Mouse (Mus musculus) heart, embryonic 16.5 days (tissue): ENCODE measurements around the gene B3glct. TPM values are rescaled to one million over a fixed set of nuclear protein-coding genes. Genes with fewer than 3 reads are reported as not detected.

Experiments used
- ATAC-seq: fragments of 200-750 bp; cut with Nextera tagmentation; replicated peaks from 2 replicates; pipeline ENCODE4 v1.8.0; 2017; ENCODE audit warnings: moderate number of reproducible peaks; ENCODE audit not compliant: insufficient read depth, low FRiP score; ENCODE audit errors: extremely low read depth
- H3K27ac ChIP-seq: fragments of 300-500 bp; sonication (generic); 2 replicates; pipeline ENCODE4 v1.5.1; 2014; ENCODE audit warnings: mild to moderate bottlenecking, low read length, control low read depth, moderate library complexity
- H3K27me3 ChIP-seq: fragments of 300-500 bp; sonication (generic); 2 replicates; pipeline ENCODE4 v1.6.1; 2014; ENCODE audit warnings: low read length, mixed read lengths; ENCODE audit not compliant: control insufficient read depth, insufficient read depth
- H3K36me3 ChIP-seq: fragments of 300-500 bp; sonication (generic); 2 replicates; pipeline ENCODE4 v1.6.1; 2014; ENCODE audit not compliant: control insufficient read depth, insufficient read depth
- H3K4me1 ChIP-seq: fragments of 300-500 bp; sonication (generic); 2 replicates; pipeline ENCODE4 v1.6.1; 2014; ENCODE audit warnings: low read length, mixed read lengths; ENCODE audit not compliant: control insufficient read depth, insufficient read depth
- H3K4me2 ChIP-seq: fragments of 300-500 bp; sonication (generic); 2 replicates; pipeline ENCODE4 v1.6.1; 2014; ENCODE audit warnings: low read depth, mild to moderate bottlenecking, control low read depth, low read length
- H3K4me3 ChIP-seq: fragments of 300-500 bp; sonication (generic); 2 replicates; pipeline ENCODE4 v1.5.1; 2014; ENCODE audit warnings: mild to moderate bottlenecking, control low read depth, low read length
- H3K9ac ChIP-seq: fragments of 300-500 bp; sonication (generic); 2 replicates; pipeline ENCODE4 v1.6.1; 2014; ENCODE audit warnings: low read length, control low read depth
- H3K9me3 ChIP-seq: fragments of 300-500 bp; sonication (generic); replicated peaks from 2 replicates; pipeline ENCODE4 v1.6.1; 2016; ENCODE audit warnings: low read length; ENCODE audit not compliant: control insufficient read depth
- WGBS: fragments of 180-500 bp; shearing (Covaris S2); extraction: QIAGEN DNeasy Blood & Tissue Kit; methylation state at CpG from one replicate; pipeline ENCODE4 v1.1.7; 2014; 5-methylcytosine and 5-hydroxymethylcytosine counted together
- polyA plus RNA-seq: library from polyadenylated mRNA; unstranded; fragments of >200 nt; fragmentation: Nextera tagmentation; extraction: Ambion mirVana; gene quantifications from 2 replicates; pipeline ENCODE4 v1.2.1, GENCODE M21; 2015

Gene B3glct
- 7.3 and 7.4 TPM in 2 replicates for polyA plus RNA-seq

DNA sequence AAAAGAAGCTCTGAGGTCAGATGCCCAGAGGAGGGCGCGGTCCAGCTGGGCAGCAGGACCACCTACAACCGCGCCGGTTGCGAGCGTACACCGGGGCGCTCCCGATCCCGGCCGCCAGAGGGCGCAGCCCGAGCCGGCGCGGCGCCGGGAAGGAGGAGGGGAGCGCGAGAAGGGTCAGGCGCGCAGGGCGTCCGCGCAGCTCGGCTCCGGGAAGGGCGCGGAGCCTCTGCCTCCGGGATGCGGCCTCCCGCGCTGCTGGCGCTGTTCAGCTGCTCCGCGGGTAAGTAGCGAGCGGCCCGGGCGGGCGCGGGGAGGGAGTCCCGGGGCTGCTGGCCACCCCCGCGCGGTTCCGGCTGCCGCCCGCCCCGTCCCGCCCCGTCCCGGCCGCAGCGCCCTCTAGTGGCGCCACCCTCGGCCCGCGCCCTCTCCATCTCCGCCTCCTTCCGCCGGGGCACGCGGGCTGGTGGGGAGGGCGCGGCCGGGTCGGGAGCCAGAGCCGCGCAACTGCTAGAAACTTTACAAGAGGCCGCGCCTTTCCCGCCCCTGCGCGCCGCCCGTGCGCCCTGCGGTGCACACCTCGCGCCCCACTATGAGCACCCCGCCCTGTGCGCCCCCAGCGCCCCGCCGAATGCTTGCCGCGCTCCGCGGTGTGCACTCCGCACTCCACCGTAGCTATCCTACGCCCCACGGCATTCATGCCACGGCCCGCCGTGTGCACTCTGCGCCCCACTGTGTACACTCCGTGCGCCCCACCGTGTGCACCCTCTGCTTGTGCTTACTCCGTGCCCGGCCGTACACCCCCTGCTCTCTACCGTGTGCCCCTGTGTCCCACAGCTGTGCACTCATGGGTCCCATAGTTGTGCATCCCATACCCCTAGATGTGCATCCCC, at the start of gene B3glct:
Gene B3glct (plus strand): TSS at position 131 of the 890 bp plus-strand sequence.
- Histone ChIP-seq H3K36me3 (no peaks in the 10 kb centered on the region), H3K9ac (peak within 1 kb of the TSS; percentile 92), H3K4me2 (peak within 1 kb of the TSS; percentile 89), H3K27me3 (peaks cover 5% of the 10 kb centered on the region; the same call in 1 of the 2 replicates), H3K9me3 (no peaks in the 10 kb centered on the region), H3K4me1 (peaks cover 8% of the 10 kb centered on the region), H3K4me3 (peak within 1 kb of the TSS; percentile 79), H3K27ac (peak within 1 kb of the TSS; percentile 80)
- WGBS, result 2% methylated on average over 72 of the region's 106 CpGs
- ATAC-seq, result peak; percentile 95

DNA sequence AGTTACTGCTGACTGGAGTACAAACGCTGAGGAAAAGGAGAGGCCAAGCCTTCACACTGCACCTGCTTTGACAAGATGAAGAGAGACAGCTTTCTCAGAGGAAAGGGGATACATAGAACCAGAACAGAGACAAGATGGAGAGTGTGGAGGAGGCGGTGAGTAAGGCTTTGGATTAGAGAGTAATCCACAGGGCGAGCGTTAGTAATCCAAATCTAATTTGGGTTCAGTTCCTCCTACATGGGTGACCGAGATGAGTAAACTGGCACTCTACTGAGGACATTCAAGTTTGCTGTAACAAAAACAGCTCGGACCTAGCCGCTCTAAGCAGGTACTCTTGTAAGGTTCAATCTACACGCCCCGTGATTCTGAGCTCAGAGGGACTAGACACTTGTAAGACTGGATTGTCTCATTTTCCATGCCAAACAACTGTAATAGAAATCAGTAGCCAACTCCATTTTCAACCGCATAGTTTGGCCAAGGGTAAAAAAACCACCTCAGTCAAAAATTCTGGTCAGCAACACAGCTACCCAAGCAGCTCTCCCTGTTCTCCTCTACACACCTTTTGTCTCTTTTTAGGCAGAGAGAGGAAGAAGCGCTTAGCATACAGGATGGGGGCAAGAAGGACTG, 43.5 kb upstream of the B3glct start:
- Histone ChIP-seq H3K9ac (peak overlapping the region; percentile 80), H3K36me3 (peaks cover 17% of the 10 kb centered on the region), H3K4me1 (peaks cover 13% of the 10 kb centered on the region), H3K4me3 (peak overlapping the region; percentile 81), H3K27ac (no peak overlapping the region), H3K9me3 (no peaks in the 10 kb centered on the region), H3K27me3 (no peaks in the 10 kb centered on the region), H3K4me2 (peak overlapping the region; percentile 90)
- WGBS, result 65% methylated on average over 11 of the region's 11 CpGs
- ATAC-seq, result no peak

DNA sequence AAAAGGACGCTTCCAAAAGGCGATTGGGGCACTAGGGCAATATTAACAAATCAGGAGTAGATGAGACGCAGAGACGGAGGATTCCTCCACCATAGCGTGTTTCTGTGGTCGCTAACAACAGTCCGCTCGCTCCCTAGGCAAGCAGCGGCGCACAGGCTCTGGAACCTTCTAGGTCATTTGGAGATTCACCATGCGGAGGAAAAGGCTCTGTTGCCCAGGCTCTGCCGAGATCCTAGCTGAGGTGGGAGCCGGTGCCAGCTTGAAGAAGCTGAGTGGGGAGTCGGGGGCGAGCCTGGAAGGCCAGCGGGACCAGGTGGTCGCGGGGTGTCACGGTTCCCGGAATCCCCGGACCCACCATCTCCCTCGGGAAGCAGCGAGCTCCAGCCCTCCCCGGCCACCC, 42.5 kb upstream of the B3glct start:
- peak overlapping the region; percentile 81 for H3K4me3 ChIP-seq
- H3K9me3 ChIP-seq, result no peaks in the 10 kb centered on the region
- peak overlapping the region; percentile 75 for H3K27ac ChIP-seq
- ATAC-seq, result 0 out of 2 replicates have a peak, but pooled peaks have one; percentile 1
- H3K4me1 ChIP-seq, result peaks cover 13% of the 10 kb centered on the region
- H3K27me3 ChIP-seq, result no peaks in the 10 kb centered on the region
- H3K36me3 ChIP-seq, result peaks cover 12% of the 10 kb centered on the region
- 1% methylated on average over 24 of the region's 24 CpGs for WGBS
- peak overlapping the region; percentile 80 for H3K9ac ChIP-seq
- peak overlapping the region; percentile 90 for H3K4me2 ChIP-seq

DNA sequence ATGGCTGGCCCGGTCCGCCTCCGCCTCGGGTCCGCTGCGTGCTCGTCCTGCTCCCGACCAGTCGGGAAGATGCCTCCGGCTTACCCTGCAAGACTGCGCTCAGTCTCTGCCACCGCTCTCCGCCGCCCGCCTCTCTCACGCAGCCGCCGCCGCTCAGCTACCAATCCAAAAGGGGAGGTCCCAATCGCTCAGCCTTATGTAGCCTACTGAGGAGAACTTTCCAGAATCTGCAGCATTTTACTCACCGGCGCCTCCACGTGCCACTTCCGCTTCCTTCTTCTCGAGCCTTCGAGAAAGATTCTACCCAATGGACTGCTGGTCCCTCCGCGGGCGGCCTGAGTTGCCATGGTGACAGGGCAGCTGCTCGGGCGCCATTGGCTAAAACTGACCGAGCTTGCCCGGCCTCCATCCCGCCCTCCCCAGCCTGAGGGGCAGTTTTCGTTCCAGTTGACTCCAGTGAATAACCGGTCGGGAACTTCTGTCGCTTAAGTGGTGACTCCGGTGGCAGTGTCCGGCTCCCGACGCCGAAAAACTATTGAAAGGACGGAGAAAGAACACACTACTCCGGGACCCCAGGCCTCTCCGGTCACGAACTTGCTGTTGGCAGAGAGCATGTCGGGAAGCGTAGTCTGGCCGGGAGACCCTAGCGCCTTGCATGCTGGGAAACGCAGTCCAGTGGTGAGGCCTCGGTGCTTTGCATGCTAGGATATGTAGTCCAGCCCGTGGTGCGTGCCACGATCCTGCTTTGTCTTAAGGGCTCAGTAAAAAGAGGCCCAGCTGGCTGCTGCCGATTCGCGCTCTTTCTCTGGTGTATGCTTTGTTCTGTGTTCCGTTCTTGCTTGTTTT, 41.7 kb upstream of the B3glct start, which contains the start of gene Hsph1:
Gene Hsph1 (minus strand): TSS at position 302 of the 846 bp plus-strand sequence.
- Histone ChIP-seq H3K27ac (peak within 1 kb of the TSS; percentile 75), H3K9me3 (no peaks in the 10 kb centered on the region), H3K9ac (peak within 1 kb of the TSS; percentile 80), H3K4me1 (peaks cover 13% of the 10 kb centered on the region), H3K27me3 (no peaks in the 10 kb centered on the region), H3K36me3 (peaks cover 5% of the 10 kb centered on the region), H3K4me2 (peak within 1 kb of the TSS; percentile 90), H3K4me3 (peak within 1 kb of the TSS; percentile 81)
- ATAC-seq, result peak; percentile 98
- under 1% methylated on average over 60 of the region's 60 CpGs for WGBS

DNA sequence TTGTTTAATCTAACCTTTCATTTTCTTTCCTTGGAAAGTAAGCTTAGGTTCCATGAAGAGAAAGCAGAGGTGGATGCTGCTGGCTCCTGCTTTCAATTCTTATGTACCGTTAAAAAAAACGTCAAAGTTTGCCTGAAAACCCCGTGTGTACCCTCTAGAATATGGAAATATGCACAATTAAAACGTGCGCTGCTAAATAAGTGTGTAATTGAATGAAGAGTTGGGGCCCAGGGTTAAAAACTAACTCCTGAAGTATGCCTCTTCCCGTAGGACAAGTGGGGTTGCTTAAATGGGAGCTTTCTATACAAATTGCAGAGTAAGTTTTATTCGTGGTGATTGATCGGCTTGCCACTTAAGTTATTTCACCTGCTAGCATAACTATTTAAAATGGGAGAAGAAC, 40.7 kb upstream of the B3glct start:
- H3K4me1 ChIP-seq, result peaks cover 13% of the 10 kb centered on the region
- no peak for ATAC-seq
- no peaks in the 10 kb centered on the region for H3K9me3 ChIP-seq
- H3K9ac ChIP-seq, result peak overlapping the region; percentile 68; the same call in 1 of the 2 replicates
- H3K27me3 ChIP-seq, result no peaks in the 10 kb centered on the region
- no peak overlapping the region for H3K27ac ChIP-seq
- peak overlapping the region; percentile 90; the same call in 1 of the 2 replicates for H3K4me2 ChIP-seq
- no peaks in the 10 kb centered on the region for H3K36me3 ChIP-seq
- WGBS, result 55% methylated on average over 8 of the region's 8 CpGs
- no peak overlapping the region for H3K4me3 ChIP-seq

DNA sequence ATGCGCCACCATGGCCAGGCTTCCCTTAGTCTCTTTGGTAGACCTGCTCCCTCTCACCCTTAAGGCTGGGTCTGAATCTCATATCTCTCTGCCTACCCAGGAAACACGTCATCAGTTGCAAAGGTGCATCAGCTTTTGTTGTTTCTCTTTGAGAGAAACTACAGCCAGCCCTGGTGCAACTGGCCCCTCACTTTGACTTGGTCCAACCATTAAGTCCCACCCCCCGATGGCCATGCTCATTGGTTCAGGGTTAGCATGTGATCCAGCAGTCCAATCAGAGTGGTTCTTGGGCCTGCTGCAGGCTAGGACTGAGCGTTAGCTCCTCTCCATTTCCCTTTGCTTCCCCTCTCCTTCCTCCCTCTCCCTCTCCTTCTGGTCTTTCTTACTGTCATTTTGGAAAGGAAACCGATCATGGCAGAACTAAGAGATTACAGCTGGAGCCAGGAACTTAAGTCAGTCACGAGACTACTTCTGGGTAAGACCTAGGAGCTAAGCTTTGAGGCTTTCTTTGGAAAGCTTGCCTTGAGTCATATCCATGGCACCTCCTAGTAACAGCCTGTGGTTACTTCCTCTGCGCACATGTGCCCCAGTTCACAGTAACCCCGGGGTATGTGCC, 36.6 kb upstream of the B3glct start:
- H3K27me3 ChIP-seq, result no peaks in the 10 kb centered on the region
- no peak overlapping the region for H3K27ac ChIP-seq
- no peaks in the 10 kb centered on the region for H3K4me1 ChIP-seq
- no peaks in the 10 kb centered on the region for H3K36me3 ChIP-seq
- H3K4me3 ChIP-seq, result no peak overlapping the region
- no peak overlapping the region for H3K9ac ChIP-seq
- no peak overlapping the region for H3K4me2 ChIP-seq
- ATAC-seq, result no peak
- H3K9me3 ChIP-seq, result no peaks in the 10 kb centered on the region
- 74% methylated on average over 8 of the region's 8 CpGs for WGBS

DNA sequence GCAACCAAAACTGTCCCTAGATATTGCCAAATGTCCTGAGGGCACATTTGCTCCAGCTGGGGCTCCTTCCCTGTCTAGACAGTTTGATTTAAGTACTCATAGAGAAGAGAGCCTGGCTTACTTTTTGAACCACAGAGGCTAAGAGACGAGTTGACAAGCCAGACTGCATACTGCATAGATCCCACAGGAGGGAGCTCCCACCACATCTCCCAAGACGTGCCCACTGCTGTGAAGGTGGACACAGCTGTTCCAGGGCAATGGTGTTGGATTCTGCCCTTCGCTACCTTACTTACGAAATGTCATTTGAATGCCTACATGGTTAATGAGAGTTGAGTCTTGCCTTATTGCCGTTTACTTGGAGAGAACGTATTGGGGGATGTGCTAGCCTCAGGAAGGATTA, 35.7 kb upstream of the B3glct start:
- H3K4me2 ChIP-seq, result no peak overlapping the region
- H3K9me3 ChIP-seq, result no peaks in the 10 kb centered on the region
- H3K36me3 ChIP-seq, result no peaks in the 10 kb centered on the region
- H3K9ac ChIP-seq, result no peak overlapping the region
- H3K4me3 ChIP-seq, result no peak overlapping the region
- ATAC-seq, result no peak
- no peak overlapping the region for H3K27ac ChIP-seq
- no peaks in the 10 kb centered on the region for H3K27me3 ChIP-seq
- 47% methylated on average over 6 of the region's 6 CpGs for WGBS
- H3K4me1 ChIP-seq, result no peaks in the 10 kb centered on the region

DNA sequence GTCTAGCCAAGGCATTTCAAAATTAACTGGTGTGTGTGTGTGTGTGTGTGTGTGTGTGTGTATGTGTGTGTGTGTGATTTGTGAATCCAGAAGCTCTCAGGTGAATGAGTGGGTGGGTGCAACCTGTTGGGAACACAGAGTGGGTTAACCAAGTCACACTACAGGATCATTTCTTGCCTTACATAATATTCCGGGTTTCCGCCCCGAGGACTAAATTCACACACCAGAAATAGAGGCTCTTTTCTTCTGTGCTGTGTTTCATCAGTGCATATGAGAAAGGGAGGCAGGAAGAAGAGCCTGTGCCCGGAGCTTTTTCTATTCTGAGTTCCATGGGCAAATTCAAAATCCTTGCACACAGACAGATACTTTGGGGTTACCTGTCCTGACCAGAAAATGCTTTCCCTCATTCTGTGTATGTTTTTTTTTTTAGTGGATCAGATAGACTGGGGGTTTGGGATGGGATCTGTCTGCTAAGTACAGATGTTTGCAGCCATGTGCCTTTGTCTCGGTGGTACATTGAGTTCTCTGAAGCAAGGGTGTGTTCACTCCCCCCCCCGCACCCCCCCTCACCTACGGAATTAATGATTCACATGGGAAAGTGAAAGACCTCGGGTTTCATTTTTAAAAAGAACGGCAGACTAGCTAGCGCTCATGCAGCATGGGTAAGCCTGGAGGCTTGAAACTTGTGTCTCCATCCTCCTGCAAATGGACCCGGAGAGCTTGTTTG, 35.1 kb upstream of the B3glct start:
- no peaks in the 10 kb centered on the region for H3K9me3 ChIP-seq
- WGBS, result 74% methylated on average over 11 of the region's 11 CpGs
- H3K27me3 ChIP-seq, result no peaks in the 10 kb centered on the region
- no peak overlapping the region for H3K27ac ChIP-seq
- no peak overlapping the region for H3K9ac ChIP-seq
- H3K36me3 ChIP-seq, result no peaks in the 10 kb centered on the region
- H3K4me1 ChIP-seq, result 0 out of 2 replicates have a peak, but pooled peaks cover 1% of the 10 kb centered on the region
- H3K4me2 ChIP-seq, result no peak overlapping the region
- H3K4me3 ChIP-seq, result no peak overlapping the region
- no peak for ATAC-seq
